Mouse (Mus musculus): ENCODE results near the gene Kif5a.

DNA sequence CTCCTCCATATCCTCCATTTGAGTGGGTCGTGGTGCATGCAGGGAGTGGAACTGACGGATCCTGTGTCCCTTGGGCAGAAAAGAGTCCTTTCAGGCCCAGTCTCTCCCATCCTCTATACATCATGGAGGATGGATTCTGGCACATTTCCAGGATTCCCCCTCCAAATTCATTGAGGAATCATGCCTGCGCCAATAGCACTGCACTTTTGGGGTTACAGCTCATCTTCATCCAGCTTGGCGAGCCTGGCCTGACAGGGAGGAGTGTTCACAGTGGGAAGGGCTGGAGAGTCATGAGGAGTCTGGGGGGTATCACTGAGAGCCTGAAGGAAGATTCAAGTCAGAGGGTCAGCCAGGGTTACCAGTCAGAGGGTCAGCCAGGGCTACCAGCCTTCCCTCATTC is 80.5 kb downstream of the Kif5a start:
- TF ChIP-seq HCFC1 (IDR thresholded peaks at IDR 0.05; ENCODE audit: borderline replicate concordance, insufficient read depth, low read length) (no peak), ZC3H11A (IDR thresholded peaks at IDR 0.05; ENCODE audit: borderline replicate concordance, low read depth, low read length) (no peak), CHD2 (IDR thresholded peaks at IDR 0.05; ENCODE audit: low read depth, low read length) (no peak)

Data from ES-E14 (cell line).